Mouse (Mus musculus) C2C12 (cell line): ENCODE results near the gene Ap4b1. TPM values are rescaled to one million over a fixed set of nuclear protein-coding genes. Genes with fewer than 3 reads are reported as not detected.

Source experiments
- H3K27me3 ChIP-seq: one replicate; pipeline ENCODE4 v1.6.1; 2011; ENCODE audit not compliant: control insufficient read depth, insufficient read depth, insufficient read length
- H3K36me3 ChIP-seq: one replicate; pipeline ENCODE4 v1.6.1; 2011; ENCODE audit not compliant: control insufficient read depth, insufficient read depth
- H3K4me3 ChIP-seq: one replicate; pipeline ENCODE4 v1.5.1; 2011; ENCODE audit warnings: mild to moderate bottlenecking, control low read depth; ENCODE audit not compliant: poor library complexity, insufficient read depth, severe bottlenecking
- H3K79me2 ChIP-seq: one replicate; pipeline ENCODE4 v1.6.1; 2011; ENCODE audit not compliant: control insufficient read depth, insufficient read depth
- H3K79me3 ChIP-seq: one replicate; pipeline ENCODE4 v1.6.1; 2011; ENCODE audit warnings: low read depth, control low read depth
- H3ac ChIP-seq: one replicate; pipeline ENCODE3; 2011; ENCODE audit warnings: low read depth; ENCODE audit not compliant: control insufficient read depth, insufficient read length
- CEBPB ChIP-seq: IDR thresholded peaks from one replicate; pipeline ENCODE4 v1.6.1; 2011; ENCODE audit warnings: low read depth, mild to moderate bottlenecking, control low read depth, moderate library complexity
- CTCF ChIP-seq: IDR thresholded peaks from one replicate; pipeline ENCODE4 v1.5.1; 2011; ENCODE audit not compliant: control insufficient read depth, insufficient read depth, insufficient read length
- FOSL1 ChIP-seq: IDR thresholded peaks from one replicate; pipeline ENCODE4 v1.8.0; 2011; ENCODE audit warnings: mild to moderate bottlenecking, low read length; ENCODE audit not compliant: poor library complexity, insufficient read depth, severe bottlenecking
- MAX ChIP-seq: IDR thresholded peaks from one replicate; pipeline ENCODE4 v1.6.1; 2011; ENCODE audit warnings: mild to moderate bottlenecking, control low read depth
- MYOD1 ChIP-seq: IDR thresholded peaks from one replicate; pipeline ENCODE4 v1.6.1; 2011; ENCODE audit warnings: low read depth; ENCODE audit not compliant: control insufficient read depth, insufficient read length
- MYOG ChIP-seq: IDR thresholded peaks from one replicate; pipeline ENCODE4 v1.6.1; 2011; ENCODE audit not compliant: control insufficient read depth, insufficient read length; ENCODE audit errors: extremely low read depth
- USF1 ChIP-seq: IDR thresholded peaks from one replicate; pipeline ENCODE4 v1.6.1; 2011; ENCODE audit warnings: low read depth, mild to moderate bottlenecking, control low read depth, moderate library complexity
- polyA plus RNA-seq: library from polyadenylated mRNA; unstranded; fragments of >200 nt; fragmentation: generic; extraction: Trizol; gene quantifications from one replicate; pipeline ENCODE4 v1.2.1, GENCODE M21; 2012; ENCODE audit warnings: missing spikeins

The Ap4b1 gene
- polyA plus RNA-seq, 1 experiment, result 8.8 TPM

DNA sequence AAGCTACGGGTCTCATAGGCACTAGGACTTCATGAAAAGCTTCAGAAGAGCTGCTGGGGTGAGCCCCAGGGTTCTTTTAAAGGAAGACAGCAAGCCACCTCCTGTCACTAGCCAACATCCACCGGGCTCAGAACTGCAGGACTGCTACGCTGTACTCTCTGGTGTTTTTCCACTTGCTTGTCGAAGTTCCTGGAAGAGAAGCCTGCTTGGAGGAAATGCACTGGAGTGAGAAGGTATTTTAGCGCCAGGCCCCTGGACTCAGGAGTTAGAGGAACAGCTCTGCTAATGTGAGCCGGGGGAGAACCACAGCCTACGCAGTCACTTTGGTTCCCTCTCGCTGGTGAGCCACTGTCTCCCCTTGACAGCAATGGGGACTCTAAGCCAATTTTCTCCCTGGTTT is 6.5 kb upstream of the Ap4b1 start:
- Histone ChIP-seq H3K36me3 (peaks cover 25% of the 10 kb centered on the region), H3K27me3 (no peaks in the 10 kb centered on the region), H3K79me3 (no peaks in the 10 kb centered on the region), H3K79me2 (peaks cover 5% of the 10 kb centered on the region), H3K4me3 (no peak overlapping the region), H3ac (no peak overlapping the region)
- no peak for TF ChIP-seq FOSL1
- TF ChIP-seq MYOG, result no peak
- no peak for TF ChIP-seq MAX

DNA sequence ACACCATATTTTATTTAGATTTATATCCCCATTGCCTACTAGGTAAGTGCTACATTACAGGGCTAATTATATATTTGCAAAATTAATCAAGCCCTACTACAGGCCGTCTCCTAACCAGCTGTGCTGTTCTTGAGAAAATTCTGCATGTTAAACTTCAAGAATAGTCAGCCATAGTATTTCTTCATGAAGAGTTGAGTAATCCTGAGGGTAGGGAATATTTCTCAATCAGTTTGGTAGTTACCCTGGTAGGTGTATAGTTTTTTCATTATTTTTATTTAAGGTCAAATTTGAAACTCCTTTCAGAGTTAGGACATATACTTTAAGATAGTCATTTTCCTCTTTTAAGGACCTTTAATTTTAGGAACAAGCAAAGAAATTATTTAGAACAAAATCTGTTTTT is 3.6 kb upstream of the Ap4b1 start:
- no peak for TF ChIP-seq MYOD1
- no peak for TF ChIP-seq CEBPB
- no peak for TF ChIP-seq FOSL1
- no peak for TF ChIP-seq USF1
- no peak for TF ChIP-seq CTCF
- TF ChIP-seq MAX, result no peak
- TF ChIP-seq MYOG, result no peak
- peaks cover 25% of the 10 kb centered on the region for H3K36me3 ChIP-seq
- H3K79me3 ChIP-seq, result peaks cover 8% of the 10 kb centered on the region
- H3K27me3 ChIP-seq, result no peaks in the 10 kb centered on the region
- H3ac ChIP-seq, result no peak overlapping the region
- no peak overlapping the region for H3K4me3 ChIP-seq
- H3K79me2 ChIP-seq, result peaks cover 24% of the 10 kb centered on the region

DNA sequence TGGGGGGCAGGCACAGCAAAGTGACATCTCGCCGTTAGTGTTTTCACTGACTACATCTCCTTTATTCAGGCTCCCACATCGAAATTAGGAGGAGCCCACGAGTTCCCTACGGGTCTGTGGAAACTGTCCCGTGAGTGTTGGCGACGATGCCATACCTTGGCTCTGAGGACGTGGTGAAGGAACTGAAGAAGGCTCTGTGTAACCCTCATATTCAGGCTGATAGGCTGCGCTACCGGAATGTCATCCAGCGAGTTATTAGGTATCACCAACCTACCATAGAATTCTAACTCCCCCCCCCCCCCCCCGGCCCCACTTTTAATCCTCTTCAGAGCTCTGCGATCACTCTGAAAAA is 455 bp downstream of the Ap4b1 start:
- peaks cover 19% of the 10 kb centered on the region for H3K36me3 ChIP-seq
- H3K79me2 ChIP-seq, result peaks cover 24% of the 10 kb centered on the region
- peak overlapping the region; percentile 95 for H3ac ChIP-seq
- peaks cover 8% of the 10 kb centered on the region for H3K79me3 ChIP-seq
- H3K4me3 ChIP-seq, result peak overlapping the region; percentile 91
- no peaks in the 10 kb centered on the region for H3K27me3 ChIP-seq
- no peak for TF ChIP-seq MYOG
- no peak for TF ChIP-seq CEBPB
- TF ChIP-seq FOSL1, result no peak
- TF ChIP-seq CTCF, result no peak
- TF ChIP-seq USF1, result no peak
- TF ChIP-seq MAX, result no peak
- no peak for TF ChIP-seq MYOD1

- TF ChIP-seq CEBPB, result no peak
- TF ChIP-seq MYOD1, result no peak
- no peak for TF ChIP-seq USF1
- Histone ChIP-seq H3ac (no peak overlapping the region), H3K27me3 (no peaks in the 10 kb centered on the region), H3K4me3 (no peak overlapping the region), H3K79me3 (peaks cover 8% of the 10 kb centered on the region), H3K36me3 (peaks cover 18% of the 10 kb centered on the region), H3K79me2 (peaks cover 24% of the 10 kb centered on the region)
Observed at GRCm38 (mm10) chr3:103810967-103811366, 1.6 kb downstream of the Ap4b1 start.

GRCm38 (mm10) chr3:103827548-103827947 is 18.2 kb downstream of the Ap4b1 start:
- Histone ChIP-seq H3K79me3 (no peaks in the 10 kb centered on the region), H3K27me3 (no peaks in the 10 kb centered on the region), H3K4me3 (no peak overlapping the region), H3K36me3 (no peaks in the 10 kb centered on the region), H3K79me2 (no peaks in the 10 kb centered on the region), H3ac (no peak overlapping the region)
- TF ChIP-seq MYOG (no peak), MYOD1 (no peak), FOSL1 (no peak), MAX (no peak), CTCF (no peak), CEBPB (no peak), USF1 (no peak)

DNA sequence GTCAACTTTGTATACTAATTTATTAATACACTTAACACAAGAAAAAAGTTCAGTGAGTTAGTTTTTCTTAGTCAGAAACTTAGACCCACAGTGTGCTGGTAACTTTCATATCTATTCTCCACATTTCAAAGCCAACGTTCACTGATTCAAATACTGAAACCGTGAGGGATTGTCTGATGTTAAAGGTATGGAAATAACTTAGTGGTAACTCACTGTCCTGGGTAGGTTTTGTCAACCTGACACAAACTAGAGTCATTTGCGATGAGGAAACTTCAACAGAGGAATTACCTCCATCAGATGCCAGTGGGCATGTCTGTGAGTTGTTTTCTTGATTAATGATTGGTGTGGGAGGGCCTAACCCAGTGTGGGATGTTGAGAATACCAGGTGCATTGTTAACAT is 19.7 kb downstream of the Ap4b1 start:
- Histone ChIP-seq H3ac (no peak overlapping the region), H3K27me3 (no peaks in the 10 kb centered on the region), H3K36me3 (no peaks in the 10 kb centered on the region), H3K4me3 (no peak overlapping the region), H3K79me3 (no peaks in the 10 kb centered on the region), H3K79me2 (no peaks in the 10 kb centered on the region)
- TF ChIP-seq USF1 (no peak), CEBPB (no peak), MYOG (no peak), CTCF (no peak), MAX (no peak), MYOD1 (no peak), FOSL1 (no peak)
